Mouse (Mus musculus): ENCODE data around the gene Srrm2.

DNA sequence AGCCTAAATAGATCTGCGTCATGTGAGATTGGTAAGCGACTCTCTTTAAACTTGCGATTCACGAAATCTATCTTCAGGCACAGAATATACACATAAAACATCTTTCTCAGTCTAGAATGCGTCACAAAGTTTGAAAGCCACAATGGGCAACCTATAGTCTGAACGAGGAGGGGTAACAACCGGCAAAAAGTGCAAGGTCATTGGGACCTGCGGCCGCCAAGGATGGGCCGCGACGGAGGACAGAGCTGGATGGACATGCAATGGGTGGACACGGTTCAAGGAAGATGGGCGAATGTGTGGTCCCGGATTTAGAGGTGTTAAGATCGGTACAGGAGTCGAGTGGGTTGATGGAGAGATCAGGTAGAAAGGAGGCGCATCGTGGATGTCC is 19.4 kb upstream of the Srrm2 start:
- TF ChIP-seq CTCF (IDR thresholded peaks at IDR 0.05; ENCODE audit: extremely low read depth, insufficient read length, insufficient replicate concordance, low read depth, low read length) (no peak), POLR2A (IDR thresholded peaks at IDR 0.05; ENCODE audit: low read depth, low read length) (no peak)
